Mouse (Mus musculus): ENCODE results near the gene Hoxa11. TPM values are rescaled to one million over a fixed set of nuclear protein-coding genes. Genes with fewer than 3 reads are reported as not detected.

The Hoxa11 gene
- polyA plus RNA-seq (2015; fragmentation: Nextera tagmentation; extraction: Ambion mirVana) = not detected in 2 replicates

GRCm38 (mm10) chr6:52245757-52246142, at the start of gene Hoxa11:
Hoxa11 (minus strand) TSS chr6:52245810.
- Histone ChIP-seq H3K27ac (ENCODE audit: low read length) (no peak within 1 kb of the TSS), H3K4me1 (ENCODE audit: control insufficient read depth, low read depth, low read length) (no peaks in the 10 kb centered on the region; the same call in 1 of the 2 replicates), H3K4me2 (ENCODE audit: low read depth, low read length) (no peak within 1 kb of the TSS), H3K36me3 (ENCODE audit: control insufficient read depth, insufficient read depth) (no peaks in the 10 kb centered on the region), H3K9me3 (replicated peaks; ENCODE audit: control insufficient read depth, low read length) (no peaks in the 10 kb centered on the region), H3K27me3 (ENCODE audit: control insufficient read depth, insufficient read depth, low read depth, low read length) (peaks cover 98% of the 10 kb centered on the region), H3K9ac (ENCODE audit: low read depth, low read length) (no peak within 1 kb of the TSS), H3K4me3 (ENCODE audit: low read depth, low read length) (no peak within 1 kb of the TSS)
- 1% methylated on average over 20 of the region's 20 CpGs for WGBS (ENCODE audit: insufficient replicate concordance)
- ATAC-seq (ENCODE audit: low read depth) = no peak

- no peak overlapping the region for H3K4me2 ChIP-seq (ENCODE audit: low read depth, low read length)
- no peak for ATAC-seq (ENCODE audit: low read depth)
- H3K27ac ChIP-seq (ENCODE audit: low read length) = no peak overlapping the region
- H3K4me3 ChIP-seq (ENCODE audit: low read depth, low read length) = no peak overlapping the region
- H3K36me3 ChIP-seq (ENCODE audit: control insufficient read depth, insufficient read depth) = no peaks in the 10 kb centered on the region
- H3K4me1 ChIP-seq (ENCODE audit: control insufficient read depth, low read depth, low read length) = no peaks in the 10 kb centered on the region
- no peaks in the 10 kb centered on the region for H3K9me3 ChIP-seq (replicated peaks; ENCODE audit: control insufficient read depth, low read length)
- H3K9ac ChIP-seq (ENCODE audit: low read depth, low read length) = no peak overlapping the region
- H3K27me3 ChIP-seq (ENCODE audit: control insufficient read depth, insufficient read depth, low read depth, low read length) = peaks cover 41% of the 10 kb centered on the region
- WGBS (ENCODE audit: insufficient replicate concordance) = 49% methylated on average over 6 of the region's 6 CpGs
Observed at GRCm38 (mm10) chr6:52294616-52295015, 49.0 kb upstream of the Hoxa11 start.

GRCm38 (mm10) chr6:52292328-52292727, 46.7 kb upstream of the Hoxa11 start:
- H3K4me2 ChIP-seq (ENCODE audit: low read depth, low read length) = no peak overlapping the region
- 50% methylated on average over 7 of the region's 7 CpGs for WGBS (ENCODE audit: insufficient replicate concordance)
- no peak overlapping the region for H3K27ac ChIP-seq (ENCODE audit: low read length)
- H3K9me3 ChIP-seq (replicated peaks; ENCODE audit: control insufficient read depth, low read length) = no peaks in the 10 kb centered on the region
- no peak overlapping the region for H3K4me3 ChIP-seq (ENCODE audit: low read depth, low read length)
- H3K4me1 ChIP-seq (ENCODE audit: control insufficient read depth, low read depth, low read length) = no peaks in the 10 kb centered on the region
- no peak for ATAC-seq (ENCODE audit: low read depth)
- H3K9ac ChIP-seq (ENCODE audit: low read depth, low read length) = no peak overlapping the region
- H3K36me3 ChIP-seq (ENCODE audit: control insufficient read depth, insufficient read depth) = no peaks in the 10 kb centered on the region
- peaks cover 49% of the 10 kb centered on the region for H3K27me3 ChIP-seq (ENCODE audit: control insufficient read depth, insufficient read depth, low read depth, low read length)

GRCm38 (mm10) chr6:52291021-52291860, 45.6 kb upstream of the Hoxa11 start:
- 5% methylated on average over 44 of the region's 45 CpGs for WGBS (ENCODE audit: insufficient replicate concordance)
- Histone ChIP-seq H3K4me2 (ENCODE audit: low read depth, low read length) (peak overlapping the region; percentile 17; the same call in 1 of the 2 replicates), H3K36me3 (ENCODE audit: control insufficient read depth, insufficient read depth) (no peaks in the 10 kb centered on the region), H3K4me1 (ENCODE audit: control insufficient read depth, low read depth, low read length) (no peaks in the 10 kb centered on the region), H3K9ac (ENCODE audit: low read depth, low read length) (no peak overlapping the region), H3K9me3 (replicated peaks; ENCODE audit: control insufficient read depth, low read length) (no peaks in the 10 kb centered on the region), H3K4me3 (ENCODE audit: low read depth, low read length) (0 out of 2 replicates have a peak overlapping the region, but pooled peaks have one; percentile 11), H3K27me3 (ENCODE audit: control insufficient read depth, insufficient read depth, low read depth, low read length) (peaks cover 49% of the 10 kb centered on the region), H3K27ac (ENCODE audit: low read length) (no peak overlapping the region)
- no peak for ATAC-seq (ENCODE audit: low read depth)

GRCm38 (mm10) chr6:52290186-52290585, 44.6 kb upstream of the Hoxa11 start:
- Histone ChIP-seq H3K27me3 (ENCODE audit: control insufficient read depth, insufficient read depth, low read depth, low read length) (peaks cover 49% of the 10 kb centered on the region), H3K4me1 (ENCODE audit: control insufficient read depth, low read depth, low read length) (no peaks in the 10 kb centered on the region), H3K36me3 (ENCODE audit: control insufficient read depth, insufficient read depth) (no peaks in the 10 kb centered on the region), H3K9me3 (replicated peaks; ENCODE audit: control insufficient read depth, low read length) (no peaks in the 10 kb centered on the region), H3K4me2 (ENCODE audit: low read depth, low read length) (no peak overlapping the region), H3K27ac (ENCODE audit: low read length) (no peak overlapping the region), H3K9ac (ENCODE audit: low read depth, low read length) (no peak overlapping the region), H3K4me3 (ENCODE audit: low read depth, low read length) (no peak overlapping the region)
- WGBS (ENCODE audit: insufficient replicate concordance) = 16% methylated on average over 12 of the region's 12 CpGs
- ATAC-seq (ENCODE audit: low read depth) = no peak

GRCm38 (mm10) chr6:52283896-52284295, 38.3 kb upstream of the Hoxa11 start:
- Histone ChIP-seq H3K9ac (ENCODE audit: low read depth, low read length) (no peak overlapping the region), H3K4me2 (ENCODE audit: low read depth, low read length) (no peak overlapping the region), H3K27me3 (ENCODE audit: control insufficient read depth, insufficient read depth, low read depth, low read length) (peaks cover 5% of the 10 kb centered on the region), H3K4me1 (ENCODE audit: control insufficient read depth, low read depth, low read length) (no peaks in the 10 kb centered on the region), H3K36me3 (ENCODE audit: control insufficient read depth, insufficient read depth) (no peaks in the 10 kb centered on the region), H3K4me3 (ENCODE audit: low read depth, low read length) (no peak overlapping the region), H3K9me3 (replicated peaks; ENCODE audit: control insufficient read depth, low read length) (no peaks in the 10 kb centered on the region), H3K27ac (ENCODE audit: low read length) (no peak overlapping the region)
- ATAC-seq (ENCODE audit: low read depth) = no peak
- 73% methylated on average over 5 of the region's 5 CpGs for WGBS (ENCODE audit: insufficient replicate concordance)

- ATAC-seq (ENCODE audit: low read depth) = no peak
- H3K27me3 ChIP-seq (ENCODE audit: control insufficient read depth, insufficient read depth, low read depth, low read length) = peaks cover 22% of the 10 kb centered on the region
- H3K27ac ChIP-seq (ENCODE audit: low read length) = no peak overlapping the region
- H3K4me1 ChIP-seq (ENCODE audit: control insufficient read depth, low read depth, low read length) = no peaks in the 10 kb centered on the region
- 46% methylated on average over 12 of the region's 12 CpGs for WGBS (ENCODE audit: insufficient replicate concordance)
- H3K4me2 ChIP-seq (ENCODE audit: low read depth, low read length) = no peak overlapping the region
- H3K36me3 ChIP-seq (ENCODE audit: control insufficient read depth, insufficient read depth) = no peaks in the 10 kb centered on the region
- no peak overlapping the region for H3K4me3 ChIP-seq (ENCODE audit: low read depth, low read length)
- H3K9ac ChIP-seq (ENCODE audit: low read depth, low read length) = no peak overlapping the region
- H3K9me3 ChIP-seq (replicated peaks; ENCODE audit: control insufficient read depth, low read length) = no peaks in the 10 kb centered on the region
Observed at GRCm38 (mm10) chr6:52281084-52281483, 35.5 kb upstream of the Hoxa11 start.

GRCm38 (mm10) chr6:52276920-52277319, 31.3 kb upstream of the Hoxa11 start:
- 13% methylated on average over 5 of the region's 5 CpGs for WGBS (ENCODE audit: insufficient replicate concordance)
- no peak overlapping the region for H3K4me2 ChIP-seq (ENCODE audit: low read depth, low read length)
- no peaks in the 10 kb centered on the region for H3K4me1 ChIP-seq (ENCODE audit: control insufficient read depth, low read depth, low read length)

GRCm38 (mm10) chr6:52276382-52276781, 30.8 kb upstream of the Hoxa11 start:
- no peaks in the 10 kb centered on the region for H3K4me1 ChIP-seq (ENCODE audit: control insufficient read depth, low read depth, low read length)
- H3K27ac ChIP-seq (ENCODE audit: low read length) = no peak overlapping the region
- H3K4me2 ChIP-seq (ENCODE audit: low read depth, low read length) = no peak overlapping the region
- WGBS (ENCODE audit: insufficient replicate concordance) = 6% methylated on average over 6 of the region's 6 CpGs
- no peak overlapping the region for H3K9ac ChIP-seq (ENCODE audit: low read depth, low read length)
- no peaks in the 10 kb centered on the region for H3K36me3 ChIP-seq (ENCODE audit: control insufficient read depth, insufficient read depth)
- no peaks in the 10 kb centered on the region for H3K9me3 ChIP-seq (replicated peaks; ENCODE audit: control insufficient read depth, low read length)
- H3K27me3 ChIP-seq (ENCODE audit: control insufficient read depth, insufficient read depth, low read depth, low read length) = peaks cover 66% of the 10 kb centered on the region
- H3K4me3 ChIP-seq (ENCODE audit: low read depth, low read length) = no peak overlapping the region
- no peak for ATAC-seq (ENCODE audit: low read depth)

More at GRCm38 (mm10) chr6:52276920-52277319, 31.3 kb upstream of the Hoxa11 start:
- Histone ChIP-seq H3K9me3 (replicated peaks; ENCODE audit: control insufficient read depth, low read length) (no peaks in the 10 kb centered on the region), H3K36me3 (ENCODE audit: control insufficient read depth, insufficient read depth) (no peaks in the 10 kb centered on the region), H3K27ac (ENCODE audit: low read length) (no peak overlapping the region), H3K4me3 (ENCODE audit: low read depth, low read length) (no peak overlapping the region), H3K9ac (ENCODE audit: low read depth, low read length) (no peak overlapping the region), H3K27me3 (ENCODE audit: control insufficient read depth, insufficient read depth, low read depth, low read length) (peaks cover 61% of the 10 kb centered on the region)
- no peak for ATAC-seq (ENCODE audit: low read depth)

All from liver, embryonic 16.5 days (tissue).